Mouse (Mus musculus) thymus, postnatal 10 days (tissue): ENCODE measurements around the gene Tmem45b.
"Not testable (repeated sequence)": the region's sequence is repeated elsewhere in the genome, so short reads cannot be mapped to it uniquely, and the experiment has no call there.

Experiments used
- DNase-seq, 2 experiments: peaks; one replicate each; pipeline ENCODE4 v3.0.0; 2021; ENCODE audit warnings: low spot score in 2 of 2

Gene Tmem45b

GRCm38 (mm10) chr9:31463692-31464474, at the start of gene Tmem45b:
TSS of gene Tmem45b (minus strand) at chr9:31464462.
- no peak for DNase-seq

- no peak for DNase-seq
Measured at GRCm38 (mm10) chr9:31508189-31508588, 43.9 kb upstream of the Tmem45b start.

- DNase-seq: not testable (repeated sequence)
Measured at GRCm38 (mm10) chr9:31501221-31501620, 37.0 kb upstream of the Tmem45b start.

GRCm38 (mm10) chr9:31463190-31463589, 1.1 kb downstream of the Tmem45b start:
- no peak for DNase-seq

- DNase-seq: no peak
Measured at GRCm38 (mm10) chr9:31454356-31454755, 9.9 kb downstream of the Tmem45b start.

- DNase-seq: no peak
Measured at GRCm38 (mm10) chr9:31452166-31452565, 12.1 kb downstream of the Tmem45b start.

GRCm38 (mm10) chr9:31449145-31449772, 15.0 kb downstream of the Tmem45b start:
- DNase-seq: no peak

- no peak for DNase-seq
Measured at GRCm38 (mm10) chr9:31444236-31444635, 20.0 kb downstream of the Tmem45b start.

GRCm38 (mm10) chr9:31441487-31441886, 22.8 kb downstream of the Tmem45b start:
- no peak for DNase-seq

- no peak for DNase-seq
Measured at GRCm38 (mm10) chr9:31440366-31440765, 23.9 kb downstream of the Tmem45b start.

GRCm38 (mm10) chr9:31439341-31439740, 24.9 kb downstream of the Tmem45b start:
- DNase-seq: no peak

- DNase-seq: no peak
Measured at GRCm38 (mm10) chr9:31438834-31439233, 25.4 kb downstream of the Tmem45b start.

GRCm38 (mm10) chr9:31437861-31438260, 26.4 kb downstream of the Tmem45b start:
- DNase-seq: no peak

- no peak for DNase-seq
Measured at GRCm38 (mm10) chr9:31435415-31435814, 28.8 kb downstream of the Tmem45b start.

GRCm38 (mm10) chr9:31433431-31433830, 30.8 kb downstream of the Tmem45b start:
- no peak for DNase-seq

- DNase-seq: no peak
Measured at GRCm38 (mm10) chr9:31432336-31432975, 31.8 kb downstream of the Tmem45b start.

GRCm38 (mm10) chr9:31431751-31432150, 32.5 kb downstream of the Tmem45b start:
- no peak for DNase-seq

GRCm38 (mm10) chr9:31430011-31430410, 34.3 kb downstream of the Tmem45b start:
- no peak for DNase-seq

- DNase-seq: no peak
Measured at GRCm38 (mm10) chr9:31428971-31429370, 35.3 kb downstream of the Tmem45b start.

- DNase-seq: no peak
Measured at GRCm38 (mm10) chr9:31422143-31422542, 42.1 kb downstream of the Tmem45b start.

GRCm38 (mm10) chr9:31418821-31419220, 45.4 kb downstream of the Tmem45b start:
- no peak for DNase-seq

GRCm38 (mm10) chr9:31412165-31412564, 52.1 kb downstream of the Tmem45b start:
- DNase-seq: no peak

- peak in 1 of 2 experiments; percentile 29 for DNase-seq
Measured at GRCm38 (mm10) chr9:31405217-31405616, 59.0 kb downstream of the Tmem45b start.
